Mouse (Mus musculus): ENCODE results near the gene C330021F23Rik. TPM values are rescaled to one million over a fixed set of nuclear protein-coding genes. Genes with fewer than 3 reads are reported as not detected.
A peak's percentile ranks its signal among the peaks of the same experiment; 100 is the strongest.

Gene C330021F23Rik
- total RNA-seq (2014; fragmentation: Nextera tagmentation), result not detected in 2 replicates
- total RNA-seq (2017), result 0.49 and 1.2 TPM in 2 replicates
- not detected in 2 replicates for polyA plus RNA-seq (2012)

GRCm38 (mm10) chr8:3567641-3568371, at the start of gene C330021F23Rik:
TSS of gene C330021F23Rik (plus strand) at chr8:3567990.
- H3K4me3 ChIP-seq (ENCODE audit: low read depth, low read length), result no peak within 1 kb of the TSS
- H3K27me3 ChIP-seq (ENCODE audit: insufficient read depth, low read length), result 0 out of 2 replicates have a peak, but pooled peaks cover 2% of the 10 kb centered on the region
- no peaks in the 10 kb centered on the region for H3K9me3 ChIP-seq (replicated peaks)
- H3K36me3 ChIP-seq (replicated peaks), result no peaks in the 10 kb centered on the region
- no peak for ATAC-seq (ENCODE audit: extremely low read depth, insufficient number of reproducible peaks, low FRiP score, poor library complexity, severe bottlenecking)
- no peak for DNase-seq (ENCODE audit: low spot score)
- TF ChIP-seq CTCF (IDR thresholded peaks at IDR 0.05; ENCODE audit: low read depth, low read length) (no peak), GATA2 (IDR thresholded peaks at IDR 0.05; ENCODE audit: borderline replicate concordance, low read depth, low read length) (no peak), POLR2AphosphoS5 (IDR thresholded peaks at IDR 0.05; ENCODE audit: insufficient replicate concordance, low read depth, low read length) (no peak), TAL1 (conservative IDR thresholded peaks at IDR 0.05; ENCODE audit: low read depth, low read length) (no peak), GATA1 (IDR thresholded peaks at IDR 0.05; ENCODE audit: borderline replicate concordance, low read length) (no peak)
- no peaks in the 10 kb centered on the region for H3K4me1 ChIP-seq (ENCODE audit: insufficient read depth, low read depth, low read length)

GRCm38 (mm10) chr8:3522007-3522697, 45.6 kb upstream of the C330021F23Rik start:
- DNase-seq (ENCODE audit: low spot score) (no peak), ATAC-seq (ENCODE audit: extremely low read depth, insufficient number of reproducible peaks, low FRiP score, poor library complexity, severe bottlenecking) (peak; percentile 4; the same call in 1 of the 2 replicates)
- no peak for TF ChIP-seq CTCF (IDR thresholded peaks at IDR 0.05; ENCODE audit: low read depth, low read length)
- no peak for TF ChIP-seq POLR2AphosphoS5 (IDR thresholded peaks at IDR 0.05; ENCODE audit: insufficient replicate concordance, low read depth, low read length)
- no peak for TF ChIP-seq GATA2 (IDR thresholded peaks at IDR 0.05; ENCODE audit: borderline replicate concordance, low read depth, low read length)
- no peak for TF ChIP-seq TAL1 (conservative IDR thresholded peaks at IDR 0.05; ENCODE audit: low read depth, low read length)
- no peak for TF ChIP-seq GATA1 (IDR thresholded peaks at IDR 0.05; ENCODE audit: borderline replicate concordance, low read length)
- peaks cover 72% of the 10 kb centered on the region for H3K36me3 ChIP-seq (replicated peaks)
- no peak overlapping the region for H3K4me3 ChIP-seq (ENCODE audit: low read depth, low read length)
- H3K9me3 ChIP-seq (replicated peaks), result no peaks in the 10 kb centered on the region
- H3K27me3 ChIP-seq (ENCODE audit: insufficient read depth, low read length), result no peaks in the 10 kb centered on the region
- H3K4me1 ChIP-seq (ENCODE audit: insufficient read depth, low read depth, low read length), result peaks cover 21% of the 10 kb centered on the region

- DNase-seq (ENCODE audit: low spot score) (no peak), ATAC-seq (ENCODE audit: extremely low read depth, insufficient number of reproducible peaks, low FRiP score, poor library complexity, severe bottlenecking) (no peak)
- no peaks in the 10 kb centered on the region for H3K9me3 ChIP-seq (replicated peaks)
- H3K36me3 ChIP-seq (replicated peaks), result peaks cover 83% of the 10 kb centered on the region
- H3K4me1 ChIP-seq (ENCODE audit: insufficient read depth, low read depth, low read length), result peaks cover 6% of the 10 kb centered on the region
- H3K4me3 ChIP-seq (ENCODE audit: low read depth, low read length), result no peak overlapping the region
- H3K27me3 ChIP-seq (ENCODE audit: insufficient read depth, low read length), result no peaks in the 10 kb centered on the region
- no peak for TF ChIP-seq CTCF (IDR thresholded peaks at IDR 0.05; ENCODE audit: low read depth, low read length)
- no peak for TF ChIP-seq GATA2 (IDR thresholded peaks at IDR 0.05; ENCODE audit: borderline replicate concordance, low read depth, low read length)
- no peak for TF ChIP-seq POLR2AphosphoS5 (IDR thresholded peaks at IDR 0.05; ENCODE audit: insufficient replicate concordance, low read depth, low read length)
- no peak for TF ChIP-seq TAL1 (conservative IDR thresholded peaks at IDR 0.05; ENCODE audit: low read depth, low read length)
- TF ChIP-seq GATA1 (IDR thresholded peaks at IDR 0.05; ENCODE audit: borderline replicate concordance, low read length), result no peak
These were observed 37.0 kb upstream of the C330021F23Rik start for GRCm38 (mm10) chr8:3530816-3531215.

GRCm38 (mm10) chr8:3531936-3532335, 35.9 kb upstream of the C330021F23Rik start:
- TF ChIP-seq POLR2AphosphoS5 (IDR thresholded peaks at IDR 0.05; ENCODE audit: insufficient replicate concordance, low read depth, low read length), result no peak
- TF ChIP-seq CTCF (IDR thresholded peaks at IDR 0.05; ENCODE audit: low read depth, low read length), result no peak
- TF ChIP-seq TAL1 (conservative IDR thresholded peaks at IDR 0.05; ENCODE audit: low read depth, low read length), result no peak
- no peak for TF ChIP-seq GATA1 (IDR thresholded peaks at IDR 0.05; ENCODE audit: borderline replicate concordance, low read length)
- TF ChIP-seq GATA2 (IDR thresholded peaks at IDR 0.05; ENCODE audit: borderline replicate concordance, low read depth, low read length), result no peak
- peaks cover 12% of the 10 kb centered on the region for H3K4me1 ChIP-seq (ENCODE audit: insufficient read depth, low read depth, low read length)
- H3K4me3 ChIP-seq (ENCODE audit: low read depth, low read length), result no peak overlapping the region
- no peak for DNase-seq (ENCODE audit: low spot score)
- H3K27me3 ChIP-seq (ENCODE audit: insufficient read depth, low read length), result no peaks in the 10 kb centered on the region
- H3K36me3 ChIP-seq (replicated peaks), result peaks cover 85% of the 10 kb centered on the region
- ATAC-seq (ENCODE audit: extremely low read depth, insufficient number of reproducible peaks, low FRiP score, poor library complexity, severe bottlenecking), result no peak
- no peaks in the 10 kb centered on the region for H3K9me3 ChIP-seq (replicated peaks)

DNA sequence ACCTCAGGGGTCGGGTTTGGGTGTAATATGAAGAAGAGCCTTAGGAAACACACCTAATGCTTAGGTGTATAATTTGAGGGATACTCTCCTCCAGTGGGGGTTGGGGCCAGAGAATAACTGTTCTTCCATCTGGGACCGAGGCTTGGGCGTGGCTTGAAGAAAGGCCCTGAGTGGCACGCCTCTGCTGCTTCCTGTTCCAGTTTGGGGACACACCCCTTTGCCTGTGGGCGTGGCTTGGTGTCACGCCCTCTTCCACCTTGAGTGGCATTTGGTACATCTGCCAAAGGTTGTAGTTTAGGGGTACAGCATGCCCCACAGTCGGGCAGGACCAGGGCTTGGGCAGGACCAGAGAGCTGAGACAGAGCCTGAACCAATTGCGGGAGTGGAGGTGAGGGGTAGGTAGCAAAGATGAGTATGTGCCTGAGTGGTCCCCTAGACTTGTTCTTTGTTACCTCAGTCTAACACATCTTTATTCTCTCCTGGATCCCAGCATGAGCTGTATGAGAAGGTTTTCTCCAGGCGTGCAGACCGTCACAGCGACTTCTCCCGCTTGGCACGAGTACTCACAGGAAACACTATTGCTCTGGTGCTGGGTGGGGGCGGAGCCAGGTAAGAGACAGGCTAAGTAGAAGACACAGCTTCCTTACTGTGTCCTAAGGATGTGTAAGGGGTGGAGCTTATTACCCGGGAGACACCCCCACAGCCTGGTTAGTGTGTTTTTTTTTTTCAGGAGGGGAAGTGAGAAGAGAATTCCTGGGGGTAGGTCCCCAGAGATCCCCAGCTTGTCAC, 31.5 kb upstream of the C330021F23Rik start:
- H3K4me3 ChIP-seq (ENCODE audit: low read depth, low read length), result no peak overlapping the region
- ATAC-seq (ENCODE audit: extremely low read depth, insufficient number of reproducible peaks, low FRiP score, poor library complexity, severe bottlenecking) (peak; percentile 69; the same call in 1 of the 2 replicates), DNase-seq (ENCODE audit: low spot score) (peak; percentile 40)
- no peaks in the 10 kb centered on the region for H3K27me3 ChIP-seq (ENCODE audit: insufficient read depth, low read length)
- peaks cover 93% of the 10 kb centered on the region for H3K36me3 ChIP-seq (replicated peaks)
- no peak for TF ChIP-seq GATA2 (IDR thresholded peaks at IDR 0.05; ENCODE audit: borderline replicate concordance, low read depth, low read length)
- TF ChIP-seq TAL1 (conservative IDR thresholded peaks at IDR 0.05; ENCODE audit: low read depth, low read length), result no peak
- no peak for TF ChIP-seq CTCF (IDR thresholded peaks at IDR 0.05; ENCODE audit: low read depth, low read length)
- no peak for TF ChIP-seq POLR2AphosphoS5 (IDR thresholded peaks at IDR 0.05; ENCODE audit: insufficient replicate concordance, low read depth, low read length)
- no peak for TF ChIP-seq GATA1 (IDR thresholded peaks at IDR 0.05; ENCODE audit: borderline replicate concordance, low read length)
- no peaks in the 10 kb centered on the region for H3K9me3 ChIP-seq (replicated peaks)
- H3K4me1 ChIP-seq (ENCODE audit: insufficient read depth, low read depth, low read length), result peaks cover 12% of the 10 kb centered on the region

Data from G1E (cell line).